Mouse (Mus musculus) liver, adult 2 months (tissue): ENCODE data around the gene Olfr68. TPM values are rescaled to one million over a fixed set of nuclear protein-coding genes. Genes with fewer than 3 reads are reported as not detected.
"Not testable (repeated sequence)": the region's sequence is repeated elsewhere in the genome, so short reads cannot be mapped to it uniquely, and the experiment has no call there.

Experiments
- DNase-seq: peaks from one replicate; pipeline ENCODE4 v3.0.0-alpha.2; 2011; ENCODE audit warnings: low read depth, low spot score; ENCODE audit errors: extremely low read depth
- H3K27ac ChIP-seq: fragments of 200-500 bp; replicated peaks from 2 replicates; pipeline ENCODE4 v1.5.1; 2012; ENCODE audit warnings: low read depth, mild to moderate bottlenecking, control low read depth, inconsistent platforms, low read length; ENCODE audit not compliant: insufficient read depth
- H3K27me3 ChIP-seq: fragments of 200-500 bp; 2 replicates; pipeline ENCODE4 v1.6.1; 2012; ENCODE audit warnings: mild to moderate bottlenecking, moderate library complexity, low read length, inconsistent platforms; ENCODE audit not compliant: control insufficient read depth, insufficient read depth
- H3K36me3 ChIP-seq: fragments of 200-500 bp; 2 replicates; pipeline ENCODE4 v1.6.1; 2012; ENCODE audit warnings: low read length, inconsistent platforms; ENCODE audit not compliant: control insufficient read depth, insufficient read depth
- H3K4me1 ChIP-seq: fragments of 200-500 bp; 2 replicates; pipeline ENCODE4 v1.6.1; 2011; ENCODE audit warnings: low read length; ENCODE audit not compliant: control insufficient read depth, insufficient read depth
- H3K4me3 ChIP-seq: fragments of 200-500 bp; 2 replicates; pipeline ENCODE4 v1.5.1; 2011; ENCODE audit warnings: low read depth, mild to moderate bottlenecking, control low read depth, low read length, moderate library complexity; ENCODE audit not compliant: insufficient read depth
- H3K79me2 ChIP-seq: fragments of 200-500 bp; 2 replicates; pipeline ENCODE4 v1.6.1; 2012; ENCODE audit warnings: inconsistent platforms, mild to moderate bottlenecking, low read length, moderate library complexity; ENCODE audit not compliant: control insufficient read depth, insufficient read depth
- H3K9ac ChIP-seq: fragments of 200-500 bp; 2 replicates; pipeline ENCODE4 v1.6.1; 2012; ENCODE audit warnings: low read depth, mild to moderate bottlenecking, control low read depth, inconsistent platforms, low read length
- CTCF ChIP-seq: fragments of 200-500 bp; IDR thresholded peaks from 2 replicates; pipeline ENCODE4 v1.5.1; 2011; ENCODE audit warnings: low read depth, low read length, control low read depth
- POLR2A ChIP-seq: fragments of 200-500 bp; IDR thresholded peaks from 2 replicates; pipeline ENCODE4 v1.6.1; 2011; ENCODE audit warnings: low read length, control low read depth; ENCODE audit not compliant: insufficient read depth; ENCODE audit errors: extremely low read depth
- WGBS: fragments of 180-500 bp; shearing (Covaris S2); methylation state at CpG from one replicate; pipeline ENCODE4 v1.1.7; 2018; 5-methylcytosine and 5-hydroxymethylcytosine counted together
- polyA plus RNA-seq: library from polyadenylated mRNA; depleted of rRNA; stranded (reverse); fragments of >200 nt; gene quantifications from 2 replicates; pipeline ENCODE4 v1.2.3, GENCODE M21; 2012; rRNA removed
- total RNA-seq: library from RNA; depleted of rRNA; stranded (reverse); fragments of >200 nt; gene quantifications from 2 replicates; pipeline ENCODE4 v1.2.3, GENCODE M21; 2014; rRNA removed

Gene Olfr68
- not detected in 2 replicates for total RNA-seq
- polyA plus RNA-seq = not detected in 2 replicates

GRCm38 (mm10) chr7:103779598-103779997 lies at the start of gene Olfr68:
TSS of gene Olfr68 (minus strand) at chr7:103779698.
- Histone ChIP-seq H3K4me1 (no peaks in the 10 kb centered on the region), H3K27ac (no peak within 1 kb of the TSS), H3K4me3 (no peak within 1 kb of the TSS), H3K36me3 (no peaks in the 10 kb centered on the region), H3K27me3 (no peaks in the 10 kb centered on the region), H3K9ac (no peak within 1 kb of the TSS), H3K79me2 (no peaks in the 10 kb centered on the region)
- DNase-seq = no peak
- WGBS = 76% methylated on average over 3 of the region's 3 CpGs
- TF ChIP-seq POLR2A (no peak), CTCF (no peak)

- H3K27me3 ChIP-seq = no peaks in the 10 kb centered on the region
- 88% methylated on average over 4 of the region's 4 CpGs for WGBS
- H3K36me3 ChIP-seq = no peaks in the 10 kb centered on the region
- H3K4me1 ChIP-seq = no peaks in the 10 kb centered on the region
- no peaks in the 10 kb centered on the region for H3K79me2 ChIP-seq
- no peak within 1 kb of the TSS for H3K9ac ChIP-seq
- TF ChIP-seq POLR2A (no peak), CTCF (no peak)
- no peak for DNase-seq
- no peak within 1 kb of the TSS for H3K4me3 ChIP-seq
- H3K27ac ChIP-seq = no peak within 1 kb of the TSS
These were observed 48.3 kb upstream of the Olfr68 start, which contains the start of gene Hbb-bs for GRCm38 (mm10) chr7:103827808-103828207. TSS of gene Hbb-bs (minus strand) at chr7:103828096.

- H3K36me3 ChIP-seq, H3K79me2 ChIP-seq, H3K9ac ChIP-seq, H3K27ac ChIP-seq, H3K27me3 ChIP-seq, DNase-seq, H3K4me3 ChIP-seq, H3K4me1 ChIP-seq: not testable (repeated sequence)
- WGBS = no CpG with 5 or more reads among the region's 2 CpGs
These were observed 47.6 kb upstream of the Olfr68 start for GRCm38 (mm10) chr7:103827139-103827538.

- Histone ChIP-seq H3K36me3 (no peaks in the 10 kb centered on the region), H3K79me2 (no peaks in the 10 kb centered on the region), H3K27ac (no peak overlapping the region), H3K27me3 (no peaks in the 10 kb centered on the region), H3K4me3 (no peak overlapping the region), H3K4me1 (no peaks in the 10 kb centered on the region), H3K9ac (no peak overlapping the region)
- no peak for DNase-seq
- TF ChIP-seq POLR2A = no peak
- no peak for TF ChIP-seq CTCF
- 67% methylated on average over 3 of the region's 3 CpGs for WGBS
These were observed 46.9 kb upstream of the Olfr68 start for GRCm38 (mm10) chr7:103826255-103826887.

DNA sequence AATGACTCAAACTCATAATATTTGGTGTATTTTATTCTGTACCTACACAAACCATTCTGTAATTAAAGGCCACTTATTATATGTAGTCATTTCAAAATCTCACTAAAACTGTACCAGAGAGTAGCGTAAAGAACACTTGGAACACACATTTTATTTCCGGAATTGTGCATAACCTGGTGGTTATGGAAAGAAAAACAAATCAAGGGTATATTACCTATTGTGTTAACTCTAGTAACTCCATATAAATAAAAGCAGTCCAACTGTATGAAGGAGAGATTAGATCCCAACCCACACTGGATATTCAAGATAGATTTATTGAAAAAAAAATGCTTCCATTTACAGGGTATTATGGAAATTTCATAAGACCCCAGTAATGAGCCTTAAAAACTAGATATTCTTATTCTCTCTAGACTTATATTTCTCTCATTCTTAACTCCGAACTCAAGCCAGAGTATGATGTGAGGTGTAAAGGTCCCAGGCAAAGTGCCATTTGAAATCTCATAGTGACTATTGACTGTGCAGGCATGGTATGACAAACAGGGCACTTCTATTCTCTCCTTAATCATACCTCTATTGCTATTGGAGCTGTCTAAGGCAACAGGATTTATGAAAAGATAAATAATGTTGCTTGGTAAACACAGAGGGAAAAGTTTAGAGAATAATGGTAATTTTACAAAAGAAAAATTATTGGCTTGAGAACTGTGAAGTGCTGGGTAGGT lies 46.2 kb upstream of the Olfr68 start:
- TF ChIP-seq POLR2A = no peak
- Histone ChIP-seq H3K27me3 (no peaks in the 10 kb centered on the region), H3K79me2 (no peaks in the 10 kb centered on the region), H3K4me1 (no peaks in the 10 kb centered on the region), H3K9ac (no peak overlapping the region), H3K36me3 (no peaks in the 10 kb centered on the region), H3K4me3 (no peak overlapping the region), H3K27ac (no peak overlapping the region)
- 90% methylated on average over 3 of the region's 3 CpGs for WGBS
- DNase-seq = no peak

DNA sequence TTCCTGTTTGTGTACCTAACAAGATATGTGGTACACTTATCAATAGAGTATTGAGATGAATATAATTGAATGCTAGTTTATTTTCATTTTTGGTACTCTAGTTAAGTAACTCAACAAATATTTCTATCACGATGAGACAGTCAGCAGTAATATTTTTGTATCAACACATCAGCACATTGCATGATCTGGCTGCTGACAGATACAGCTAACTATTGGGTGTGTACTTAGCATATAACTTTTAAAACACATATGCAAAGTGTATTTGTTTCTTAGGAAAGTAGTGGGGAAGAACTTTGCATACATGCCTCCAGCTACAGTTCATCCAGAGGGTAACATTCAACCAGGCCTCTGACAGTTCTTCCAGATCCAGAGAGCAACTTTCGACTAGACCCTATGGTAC lies 45.1 kb upstream of the Olfr68 start:
- Histone ChIP-seq H3K79me2 (no peaks in the 10 kb centered on the region), H3K4me3 (no peak overlapping the region), H3K36me3 (no peaks in the 10 kb centered on the region), H3K9ac (no peak overlapping the region), H3K4me1 (no peaks in the 10 kb centered on the region), H3K27ac (no peak overlapping the region), H3K27me3 (no peaks in the 10 kb centered on the region)
- DNase-seq = no peak
- 68% methylated on average over 2 of the region's 2 CpGs for WGBS
- no peak for TF ChIP-seq CTCF
- TF ChIP-seq POLR2A = no peak

DNA sequence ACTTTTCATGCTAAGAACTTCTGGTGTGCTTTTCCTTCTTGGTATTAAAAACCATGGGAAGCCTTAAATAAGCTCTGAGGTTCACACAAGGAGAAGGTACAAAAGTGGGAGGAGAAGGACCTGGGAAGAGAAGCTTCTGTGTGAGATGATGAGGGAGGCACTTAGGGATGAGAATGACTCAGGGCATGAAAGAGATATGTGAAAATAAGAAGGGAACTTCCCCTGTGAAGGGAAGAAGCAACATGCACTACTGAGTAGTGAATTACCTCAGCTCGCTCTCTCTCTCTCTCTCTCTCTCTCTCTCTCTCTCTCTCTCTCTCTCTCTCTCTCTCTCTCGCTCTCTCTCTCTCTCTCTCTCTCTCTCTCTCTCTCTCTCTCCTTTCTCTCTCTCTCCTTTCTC lies 35.6 kb upstream of the Olfr68 start:
- not testable (repeated sequence) for H3K27me3 ChIP-seq, H3K27ac ChIP-seq, H3K4me1 ChIP-seq, H3K79me2 ChIP-seq, H3K4me3 ChIP-seq, DNase-seq, H3K9ac ChIP-seq, H3K36me3 ChIP-seq
- WGBS = 35% methylated on average over 2 of the region's 2 CpGs
